Mouse (Mus musculus) intestine, embryonic 14.5 days (tissue): ENCODE results near the gene BC107364. TPM values are rescaled to one million over a fixed set of nuclear protein-coding genes. Genes with fewer than 3 reads are reported as not detected.
A peak's percentile ranks its signal among the peaks of the same experiment; 100 is the strongest.
"Not testable (repeated sequence)": the region's sequence is repeated elsewhere in the genome, so short reads cannot be mapped to it uniquely, and the experiment has no call there.

ENCODE experiments used
- ATAC-seq: fragments of 200-750 bp; cut with Nextera tagmentation; replicated peaks from 2 replicates; pipeline ENCODE4 v1.8.0; 2017; ENCODE audit warnings: low read depth, moderate number of reproducible peaks, moderate TSS enrichment, moderate library complexity; ENCODE audit not compliant: low FRiP score, low TSS enrichment
- DNase-seq: peaks from one replicate; pipeline ENCODE4 v3.0.0-alpha.2; 2018; ENCODE audit warnings: low spot score
- H3K27ac ChIP-seq: fragments of 300-500 bp; sonication (generic); 2 replicates; pipeline ENCODE4 v1.5.1; 2014; ENCODE audit warnings: low read depth, mild to moderate bottlenecking, control low read depth
- H3K27me3 ChIP-seq: fragments of 300-500 bp; sonication (generic); replicated peaks from 2 replicates; pipeline ENCODE4 v1.6.1; 2014; ENCODE audit warnings: low read length, control low read depth; ENCODE audit not compliant: control insufficient read depth, insufficient read depth
- H3K36me3 ChIP-seq: fragments of 300-500 bp; sonication (generic); 2 replicates; pipeline ENCODE4 v1.6.1; 2014; ENCODE audit warnings: low read length, control low read depth; ENCODE audit not compliant: control insufficient read depth, insufficient read depth
- H3K4me1 ChIP-seq: fragments of 300-500 bp; sonication (generic); replicated peaks from 2 replicates; pipeline ENCODE4 v1.6.1; 2014; ENCODE audit warnings: low read length, control low read depth, mixed read lengths; ENCODE audit not compliant: control insufficient read depth, insufficient read depth
- H3K4me2 ChIP-seq: fragments of 300-500 bp; sonication (generic); 2 replicates; pipeline ENCODE4 v1.6.1; 2014; ENCODE audit warnings: low read length
- H3K4me3 ChIP-seq: fragments of 300-500 bp; sonication (generic); 2 replicates; pipeline ENCODE4 v1.5.1; 2014; ENCODE audit warnings: low read depth, low read length, control low read depth, mixed read lengths
- H3K9ac ChIP-seq: fragments of 300-500 bp; sonication (generic); 2 replicates; pipeline ENCODE4 v1.6.1; 2014; ENCODE audit warnings: mild to moderate bottlenecking, low read length
- H3K9me3 ChIP-seq: fragments of 300-500 bp; sonication (generic); 2 replicates; pipeline ENCODE4 v1.6.1; 2016; ENCODE audit warnings: low read length, control low read depth; ENCODE audit not compliant: control insufficient read depth
- WGBS: fragments of 180-500 bp; shearing (Covaris S2); extraction: QIAGEN DNeasy Blood & Tissue Kit; methylation state at CpG from one replicate; pipeline ENCODE4 v1.1.7; 2014; 5-methylcytosine and 5-hydroxymethylcytosine counted together
- polyA plus RNA-seq: library from polyadenylated mRNA; unstranded; fragments of >200 nt; fragmentation: Nextera tagmentation; extraction: Ambion mirVana; gene quantifications from 2 replicates; pipeline ENCODE4 v1.2.1, GENCODE M21; 2014

The BC107364 gene
- polyA plus RNA-seq, 1 experiment from 2014 or later, result not detected

- Histone ChIP-seq H3K9me3 (no peaks in the 10 kb centered on the region), H3K4me3 (no peak overlapping the region), H3K36me3 (no peaks in the 10 kb centered on the region), H3K27ac (no peak overlapping the region), H3K27me3 (peaks cover 22% of the 10 kb centered on the region), H3K9ac (no peak overlapping the region), H3K4me1 (no peaks in the 10 kb centered on the region), H3K4me2 (no peak overlapping the region)
- ATAC-seq, result no peak
- DNase-seq, result no peak
- WGBS, result 82% methylated on average over 3 of the region's 3 CpGs
Observed at GRCm38 (mm10) chr3:96481856-96482255, 29.8 kb upstream of the BC107364 start.

- Histone ChIP-seq H3K27me3 (peaks cover 31% of the 10 kb centered on the region), H3K36me3 (no peaks in the 10 kb centered on the region), H3K27ac (no peak overlapping the region), H3K4me3 (no peak overlapping the region), H3K9me3 (no peaks in the 10 kb centered on the region), H3K4me1 (no peaks in the 10 kb centered on the region), H3K4me2 (no peak overlapping the region), H3K9ac (no peak overlapping the region)
- DNase-seq (no peak), ATAC-seq (no peak)
- 74% methylated on average over 4 of the region's 4 CpGs for WGBS
Observed at GRCm38 (mm10) chr3:96480684-96481270, 28.7 kb upstream of the BC107364 start.

DNA sequence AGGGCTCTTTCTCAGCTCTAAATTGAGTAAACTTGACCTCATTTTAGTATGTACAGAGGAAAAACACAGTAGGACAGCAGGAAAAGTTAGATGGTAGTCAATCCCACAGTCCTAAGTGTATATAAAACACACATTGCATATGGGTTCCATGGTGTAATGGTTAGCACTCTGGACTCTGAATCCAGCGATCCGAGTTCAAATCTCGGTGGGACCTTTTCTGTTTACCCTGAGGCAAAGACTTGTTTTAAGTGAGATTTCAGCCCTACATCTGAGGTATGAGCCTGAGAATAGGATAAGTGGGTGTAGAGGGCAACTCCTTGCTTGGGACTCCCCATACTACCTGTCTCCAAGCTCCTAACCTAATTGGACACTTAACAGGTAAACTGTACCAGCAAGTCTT is 27.1 kb upstream of the BC107364 start:
- 0 out of 2 replicates have a peak, but pooled peaks cover 8% of the 10 kb centered on the region for H3K4me1 ChIP-seq
- no peak overlapping the region for H3K4me3 ChIP-seq
- H3K9ac ChIP-seq, result no peak overlapping the region
- DNase-seq (no peak), ATAC-seq (no peak)
- H3K36me3 ChIP-seq, result no peaks in the 10 kb centered on the region
- H3K27ac ChIP-seq, result no peak overlapping the region
- H3K4me2 ChIP-seq, result no peak overlapping the region
- H3K9me3 ChIP-seq, result no peaks in the 10 kb centered on the region
- peaks cover 40% of the 10 kb centered on the region for H3K27me3 ChIP-seq
- 23% methylated on average over 3 of the region's 3 CpGs for WGBS

- Histone ChIP-seq H3K9me3 (no peaks in the 10 kb centered on the region), H3K36me3 (no peaks in the 10 kb centered on the region), H3K27ac (no peak overlapping the region), H3K4me2 (no peak overlapping the region), H3K4me3 (no peak overlapping the region), H3K9ac (no peak overlapping the region), H3K4me1 (0 out of 2 replicates have a peak, but pooled peaks cover 8% of the 10 kb centered on the region), H3K27me3 (peaks cover 46% of the 10 kb centered on the region)
- ATAC-seq (no peak), DNase-seq (no peak)
- WGBS, result 69% methylated on average over 6 of the region's 6 CpGs
Observed at GRCm38 (mm10) chr3:96477558-96477957, 25.5 kb upstream of the BC107364 start.

GRCm38 (mm10) chr3:96477084-96477483 is 25.0 kb upstream of the BC107364 start:
- WGBS, result 46% methylated on average over 3 of the region's 3 CpGs
- DNase-seq (no peak), ATAC-seq (no peak)
- Histone ChIP-seq H3K4me1 (0 out of 2 replicates have a peak, but pooled peaks cover 8% of the 10 kb centered on the region), H3K27me3 (peaks cover 46% of the 10 kb centered on the region), H3K27ac (no peak overlapping the region), H3K4me3 (no peak overlapping the region), H3K9ac (no peak overlapping the region), H3K9me3 (no peaks in the 10 kb centered on the region), H3K36me3 (no peaks in the 10 kb centered on the region), H3K4me2 (no peak overlapping the region)

DNA sequence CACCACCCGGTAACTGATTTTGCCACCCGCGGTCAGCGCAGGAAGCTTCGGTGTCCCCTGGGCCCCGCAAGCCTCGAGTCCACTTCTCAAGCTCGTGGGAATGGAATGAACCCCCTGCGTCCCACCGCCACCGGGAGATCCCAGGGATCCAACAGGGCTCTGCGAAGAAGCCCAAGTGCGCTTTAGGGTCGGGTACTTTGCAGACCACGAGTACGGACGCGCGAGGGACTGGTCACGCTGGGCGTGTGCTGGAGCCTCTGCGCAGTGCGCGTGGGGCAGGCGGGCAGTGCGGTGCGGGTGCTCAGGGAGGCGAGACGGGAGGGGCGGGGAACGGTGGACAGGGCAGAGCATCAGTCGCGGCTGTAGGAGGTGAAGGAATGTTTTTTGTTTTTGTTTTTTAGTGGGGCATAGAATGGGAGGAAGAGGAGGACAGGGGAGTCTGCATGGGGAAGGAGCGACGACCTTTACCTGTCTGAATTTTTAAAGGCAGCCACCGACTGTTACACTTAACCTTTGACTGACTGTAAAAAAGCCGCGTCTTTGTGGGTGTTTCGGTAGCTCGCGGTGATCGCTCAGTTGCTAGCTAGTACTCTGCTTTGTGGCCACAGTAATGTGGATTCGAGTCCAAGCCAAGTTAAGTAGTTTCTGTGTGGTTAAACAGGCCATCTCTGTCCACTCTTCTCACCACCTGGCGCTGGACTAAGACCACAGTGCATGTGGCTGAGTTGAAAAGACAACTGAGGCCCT is 23.0 kb upstream of the BC107364 start:
- peaks cover 46% of the 10 kb centered on the region for H3K27me3 ChIP-seq
- 3% methylated on average over 44 of the region's 44 CpGs for WGBS

DNA sequence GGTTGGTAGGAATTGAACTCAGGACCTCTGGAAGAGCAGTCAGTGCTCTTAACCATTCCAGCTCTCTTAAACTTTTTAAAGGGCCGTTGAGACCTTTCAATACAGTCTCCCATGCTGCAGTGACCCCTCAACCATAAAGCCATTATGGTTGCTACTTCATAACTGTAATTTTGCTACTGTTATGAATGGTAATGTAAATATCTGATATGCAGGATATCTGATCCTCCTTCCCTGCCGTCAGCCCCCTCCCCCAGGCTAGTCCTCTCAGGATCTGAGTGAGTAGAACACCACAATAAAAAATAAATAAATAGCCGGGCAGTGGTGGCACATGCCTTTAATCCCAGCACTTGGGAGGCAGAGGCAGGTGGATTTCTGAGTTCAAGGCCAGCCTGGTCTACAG is 21.4 kb upstream of the BC107364 start:
- not testable (repeated sequence) for H3K4me3 ChIP-seq, DNase-seq, H3K4me2 ChIP-seq, H3K9ac ChIP-seq, H3K36me3 ChIP-seq, H3K9me3 ChIP-seq, H3K27ac ChIP-seq, ATAC-seq, H3K4me1 ChIP-seq
- H3K27me3 ChIP-seq, result peaks cover 46% of the 10 kb centered on the region
- 69% methylated on average over 3 of the region's 3 CpGs for WGBS

More for the DNA sequence above, 23.0 kb upstream of the BC107364 start:
- no peak overlapping the region for H3K27ac ChIP-seq
- DNase-seq (peak; percentile 70), ATAC-seq (no peak)
- H3K9me3 ChIP-seq, result no peaks in the 10 kb centered on the region
- H3K36me3 ChIP-seq, result no peaks in the 10 kb centered on the region
- peak overlapping the region; percentile 57 for H3K4me2 ChIP-seq
- 0 out of 2 replicates have a peak, but pooled peaks cover 8% of the 10 kb centered on the region for H3K4me1 ChIP-seq
- H3K4me3 ChIP-seq, result peak overlapping the region; percentile 30
- H3K9ac ChIP-seq, result no peak overlapping the region

- DNase-seq, result no peak
- Histone ChIP-seq H3K36me3 (no peaks in the 10 kb centered on the region), H3K4me1 (0 out of 2 replicates have a peak, but pooled peaks cover 8% of the 10 kb centered on the region), H3K27me3 (peaks cover 35% of the 10 kb centered on the region), H3K9me3 (no peaks in the 10 kb centered on the region), H3K27ac (no peak overlapping the region), H3K9ac (no peak overlapping the region), H3K4me3 (no peak overlapping the region), H3K4me2 (no peak overlapping the region)
- WGBS, result 82% methylated on average over 5 of the region's 5 CpGs
- ATAC-seq, result no peak
Observed at GRCm38 (mm10) chr3:96472066-96472465, 20.0 kb upstream of the BC107364 start.
